9 mouse cellular contexts compared by ENCODE assay signal in genomic region chr7:43797844-43798462, GRCm38 (mm10). TPM values are rescaled to one million over a fixed set of nuclear protein-coding genes. Genes with fewer than 3 reads are reported as not detected.
A peak's percentile ranks its signal among the peaks of the same experiment; 100 is the strongest.
DNase-seq lines count a peak whose midpoint lies in the region; ATAC-seq and TF ChIP-seq lines count a peak whose summit lies in the region.
"Had no signal": no experiment of that assay in that cellular context is flagged by ENCODE, and none has a peak within 500 bp of the region (broad histone marks: within the 10 kb centered on the region; RNA-seq: fewer than 3 reads in every experiment).

No protein-coding gene starts in this region.

- peak; percentile 37 to 63 for DNase-seq in heart, adult 18-20 months
- no peak for DNase-seq in heart, postnatal 25 days (ENCODE audit: low spot score)
- no peak for DNase-seq in forebrain, embryonic 14.5 days (ENCODE audit: low spot score)
- DNase-seq in urinary bladder, adult 2 months (ENCODE audit: low spot score): no peak
- no peak for DNase-seq in right cerebral cortex, postnatal 4 days
- no peak for DNase-seq in frontal cortex, postnatal 14 days (ENCODE audit: low spot score in 2 of 2)

- no peaks in the 10 kb centered on the region; the same call in 1 of the 2 replicates for H3K4me1 ChIP-seq in forebrain, embryonic 14.5 days (ENCODE audit: control insufficient read depth, insufficient read depth, low read length)
- H3K4me1 ChIP-seq in intestine, postnatal 0 days (replicated peaks; ENCODE audit: control insufficient read depth, insufficient read depth, low read length): no peaks in the 10 kb centered on the region

- intact Hi-C loops in heart, postnatal 25 days (cut with DNase I): no loop called here

- TF ChIP-seq CTCF in intestine, postnatal 0 days (IDR thresholded peaks at IDR 0.05; ENCODE audit: low read depth): no peak

- H3K36me3 ChIP-seq in forebrain, embryonic 14.5 days (ENCODE audit: control insufficient read depth, insufficient read depth, low read length): no peaks in the 10 kb centered on the region
- no peaks in the 10 kb centered on the region for H3K36me3 ChIP-seq in intestine, postnatal 0 days (ENCODE audit: control insufficient read depth, insufficient read depth)

- H3K9me3 ChIP-seq in forebrain, embryonic 14.5 days (replicated peaks; ENCODE audit: control insufficient read depth, low read length): no peaks in the 10 kb centered on the region
- H3K9me3 ChIP-seq in intestine, postnatal 0 days (ENCODE audit: control insufficient read depth): no peaks in the 10 kb centered on the region

- H3K27me3 ChIP-seq in forebrain, embryonic 14.5 days (replicated peaks; ENCODE audit: control insufficient read depth, insufficient read depth, low read length): peaks cover 18% of the 10 kb centered on the region
- peaks cover 3% of the 10 kb centered on the region for H3K27me3 ChIP-seq in intestine, postnatal 0 days (replicated peaks; ENCODE audit: control insufficient read depth, insufficient read depth, low read length)

- peak overlapping the region; percentile 60 for H3K4me2 ChIP-seq in forebrain, embryonic 14.5 days (ENCODE audit: low read length)
- peak overlapping the region; percentile 81 for H3K4me2 ChIP-seq in intestine, postnatal 0 days (replicated peaks; ENCODE audit: low read depth)

- peak; percentile 23; the same call in 1 of the 2 replicates for ATAC-seq in forebrain, embryonic 14.5 days
- no peak for ATAC-seq in intestine, postnatal 0 days
- ATAC-seq in megakaryocyte progenitor cell, adult 5-6 weeks (replicated peaks; ENCODE audit: poor library complexity): peak; percentile 69

- 39% methylated on average over 13 of the region's 13 CpGs for WGBS in forebrain, embryonic 14.5 days
- WGBS in intestine, postnatal 0 days: 40% methylated on average over 13 of the region's 13 CpGs

- H3K27ac ChIP-seq in forebrain, embryonic 14.5 days (ENCODE audit: low read depth, low read length): no peak overlapping the region
- no peak overlapping the region for H3K27ac ChIP-seq in intestine, postnatal 0 days (ENCODE audit: low read depth, low read length)

- H3K4me3 ChIP-seq in forebrain, embryonic 14.5 days (ENCODE audit: low read depth, low read length): peak overlapping the region; percentile 40
- H3K4me3 ChIP-seq in intestine, postnatal 0 days (ENCODE audit: low read depth, low read length): peak overlapping the region; percentile 45

- H3K9ac ChIP-seq in forebrain, embryonic 14.5 days (ENCODE audit: low read length): no peak overlapping the region
- no peak overlapping the region for H3K9ac ChIP-seq in intestine, postnatal 0 days (ENCODE audit: low read depth, low read length)

RNA-seq across cellular contexts. Expression of gene Klk8, which starts 0.6 kb away (rescaled TPM):
- 10 to 100 TPM in 1 of 2 experiments, 1 to 10 TPM in 1; 8.9 to 10.2 TPM for total RNA-seq in heart, adult 18-20 months (2021)
- total RNA-seq in heart, postnatal 25 days (2021): 10 to 100 TPM; 12.6 to 13.3 TPM
- polyA plus RNA-seq in forebrain, embryonic 14.5 days (2014; fragmentation: Nextera tagmentation; extraction: Ambion mirVana): 7.1 and 9.6 TPM in 2 replicates
- polyA plus RNA-seq in intestine, postnatal 0 days (2015; fragmentation: Nextera tagmentation; extraction: Ambion mirVana): 3.0 and 3.5 TPM in 2 replicates
- total RNA-seq in megakaryocyte progenitor cell, adult 5-6 weeks (2015): 20.1 and 26.6 TPM in 2 replicates
- 12.5 and 13.3 TPM in 2 replicates for total RNA-seq in megakaryocyte progenitor cell, adult 5-6 weeks (2017)
- polyA plus RNA-seq in urinary bladder, adult 2 months (2012; rRNA removed): 8.1 and 8.9 TPM in 2 replicates

RNA-seq across cellular contexts. Expression of gene Klk9, which starts 6.3 kb away (rescaled TPM):
- total RNA-seq in heart, adult 18-20 months (2021): not detected
- not detected for total RNA-seq in heart, postnatal 25 days (2021)
- not detected in 2 replicates for polyA plus RNA-seq in forebrain, embryonic 14.5 days (2014; fragmentation: Nextera tagmentation; extraction: Ambion mirVana)
- polyA plus RNA-seq in intestine, postnatal 0 days (2015; fragmentation: Nextera tagmentation; extraction: Ambion mirVana): not detected in 2 replicates
- not detected in 2 replicates for total RNA-seq in megakaryocyte progenitor cell, adult 5-6 weeks (2015)
- not detected in 2 replicates for total RNA-seq in megakaryocyte progenitor cell, adult 5-6 weeks (2017)
- 0.04 TPM in 1 of 2 replicates, not detected in the other for polyA plus RNA-seq in urinary bladder, adult 2 months (2012; rRNA removed)
- total RNA-seq: liver, adult 2 months had no signal
- polyA plus RNA-seq: liver, adult 2 months had no signal

RNA-seq across cellular contexts. Expression of gene Klk7, which starts 13.1 kb away (rescaled TPM):
- not detected for total RNA-seq in heart, adult 18-20 months (2021)
- total RNA-seq in heart, postnatal 25 days (2021): under 1 TPM in 1 of 2 experiments, not detected in 1; 0.17 TPM
- not detected in 2 replicates for polyA plus RNA-seq in forebrain, embryonic 14.5 days (2014; fragmentation: Nextera tagmentation; extraction: Ambion mirVana)
- polyA plus RNA-seq in intestine, postnatal 0 days (2015; fragmentation: Nextera tagmentation; extraction: Ambion mirVana): not detected in 2 replicates
- total RNA-seq in megakaryocyte progenitor cell, adult 5-6 weeks (2015): not detected in 2 replicates
- not detected in 2 replicates for total RNA-seq in megakaryocyte progenitor cell, adult 5-6 weeks (2017)
- polyA plus RNA-seq in urinary bladder, adult 2 months (2012; rRNA removed): not detected in 2 replicates
- total RNA-seq: liver, adult 2 months had no signal
- polyA plus RNA-seq: liver, adult 2 months had no signal

RNA-seq across cellular contexts. Expression of gene Klk10, which starts 17.1 kb away (rescaled TPM):
- total RNA-seq in heart, adult 18-20 months (2021): under 1 TPM; 0.20 to 0.49 TPM
- under 1 TPM; 0.20 to 0.42 TPM for total RNA-seq in heart, postnatal 25 days (2021)
- 0.13 TPM in 1 of 2 replicates, not detected in the other for polyA plus RNA-seq in forebrain, embryonic 14.5 days (2014; fragmentation: Nextera tagmentation; extraction: Ambion mirVana)
- 0.33 TPM in 1 of 2 replicates, not detected in the other for polyA plus RNA-seq in intestine, postnatal 0 days (2015; fragmentation: Nextera tagmentation; extraction: Ambion mirVana)
- total RNA-seq in megakaryocyte progenitor cell, adult 5-6 weeks (2015): not detected in 2 replicates
- total RNA-seq in megakaryocyte progenitor cell, adult 5-6 weeks (2017): not detected in 2 replicates
- 0.49 and 0.59 TPM in 2 replicates for polyA plus RNA-seq in urinary bladder, adult 2 months (2012; rRNA removed)
- total RNA-seq: liver, adult 2 months had no signal
- polyA plus RNA-seq: liver, adult 2 months had no signal

RNA-seq across cellular contexts. Expression of gene Klk11, which starts 23.5 kb away (rescaled TPM):
- under 1 TPM in 1 of 2 experiments, not detected in 1; 0.30 TPM for total RNA-seq in heart, adult 18-20 months (2021)
- total RNA-seq in heart, postnatal 25 days (2021): not detected
- not detected in 2 replicates for polyA plus RNA-seq in forebrain, embryonic 14.5 days (2014; fragmentation: Nextera tagmentation; extraction: Ambion mirVana)
- 0.21 TPM in 1 of 2 replicates, not detected in the other for polyA plus RNA-seq in intestine, postnatal 0 days (2015; fragmentation: Nextera tagmentation; extraction: Ambion mirVana)
- total RNA-seq in megakaryocyte progenitor cell, adult 5-6 weeks (2015): not detected in 2 replicates
- total RNA-seq in megakaryocyte progenitor cell, adult 5-6 weeks (2017): not detected in 2 replicates
- 0.23 TPM in 1 of 2 replicates, not detected in the other for polyA plus RNA-seq in urinary bladder, adult 2 months (2012; rRNA removed)
- total RNA-seq: liver, adult 2 months had no signal
- polyA plus RNA-seq: liver, adult 2 months had no signal

Comparison
In these comparisons a context has a peak if more than half of its experiments do, and no peak if none do; other contexts are left out.
1. DNase-seq: peak in heart, adult 18-20 months (2 of 2); none in heart, postnatal 25 days (single experiment), forebrain, embryonic 14.5 days (single experiment), urinary bladder, adult 2 months (single experiment), right cerebral cortex, postnatal 4 days (single experiment) and frontal cortex, postnatal 14 days (0 of 2).